Mouse (Mus musculus) limb, embryonic 13.5 days (tissue): ENCODE measurements at regions not wholly inside any gene's neighbourhood (a gene's known extent, or its start where the extent isn't known, plus 50 kb on each side); places are given as distances from the start of the nearest gene placed in this dataset.

Source experiments
- ATAC-seq: fragments of 200-750 bp; cut with Nextera tagmentation; 2 replicates; pipeline ENCODE4 v1.8.0; 2017; ENCODE audit warnings: low read depth, moderate number of reproducible peaks, moderate TSS enrichment; ENCODE audit not compliant: low FRiP score
- H3K27ac ChIP-seq: fragments of 300-500 bp; sonication (generic); 2 replicates; pipeline ENCODE4 v1.5.1; 2015; ENCODE audit warnings: inconsistent platforms, mild to moderate bottlenecking, moderate library complexity
- H3K27me3 ChIP-seq: fragments of 300-500 bp; sonication (generic); 2 replicates; pipeline ENCODE4 v1.6.1; 2015; ENCODE audit warnings: mild to moderate bottlenecking, inconsistent platforms
- H3K36me3 ChIP-seq: fragments of 300-500 bp; sonication (generic); 2 replicates; pipeline ENCODE4 v1.6.1; 2015; ENCODE audit warnings: inconsistent platforms, mild to moderate bottlenecking, moderate library complexity
- H3K4me1 ChIP-seq: fragments of 300-500 bp; sonication (generic); 2 replicates; pipeline ENCODE4 v1.6.1; 2015; ENCODE audit warnings: inconsistent platforms
- H3K4me2 ChIP-seq: fragments of 300-500 bp; sonication (generic); replicated peaks from 2 replicates; pipeline ENCODE4 v1.6.1; 2015; ENCODE audit warnings: inconsistent platforms, mild to moderate bottlenecking, moderate library complexity
- H3K4me3 ChIP-seq: fragments of 300-500 bp; sonication (generic); 2 replicates; pipeline ENCODE4 v1.5.1; 2015; ENCODE audit warnings: moderate library complexity, mild to moderate bottlenecking, inconsistent platforms
- H3K9ac ChIP-seq: fragments of 300-500 bp; sonication (generic); 2 replicates; pipeline ENCODE4 v1.6.1; 2015; ENCODE audit warnings: mild to moderate bottlenecking, inconsistent platforms
- H3K9me3 ChIP-seq: fragments of 300-500 bp; sonication (generic); 2 replicates; pipeline ENCODE4 v1.6.1; 2016; ENCODE audit warnings: inconsistent platforms
- WGBS: fragments of 180-500 bp; shearing (Covaris S2); methylation state at CpG from one replicate; pipeline ENCODE4 v1.1.7; 2015; 5-methylcytosine and 5-hydroxymethylcytosine counted together

DNA sequence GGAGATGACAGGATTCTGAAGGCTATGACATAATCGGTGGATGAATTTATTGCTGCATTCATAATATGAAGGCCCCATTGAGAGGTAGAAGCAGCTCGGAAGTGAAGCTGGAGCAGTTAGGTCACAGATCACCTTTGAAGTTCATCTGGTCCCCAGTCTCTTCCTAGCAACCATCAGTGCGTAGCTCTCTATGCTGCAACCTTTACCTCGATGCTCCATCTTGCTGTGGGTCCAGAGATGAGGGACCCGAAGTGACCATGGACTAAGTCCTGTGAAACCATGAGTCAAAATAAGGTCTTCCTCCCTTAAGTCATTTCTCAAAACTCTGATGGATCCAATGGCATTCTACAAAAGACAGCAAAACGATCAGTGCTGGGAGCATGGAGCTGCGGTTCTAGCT is 196.2 kb downstream of the 3100002H09Rik start:
- Histone ChIP-seq H3K9me3 (no peaks in the 10 kb centered on the region), H3K4me2 (no peak overlapping the region), H3K9ac (no peak overlapping the region), H3K27ac (no peak overlapping the region), H3K27me3 (peaks cover 3% of the 10 kb centered on the region; the same call in 1 of the 2 replicates), H3K36me3 (no peaks in the 10 kb centered on the region), H3K4me1 (no peaks in the 10 kb centered on the region), H3K4me3 (no peak overlapping the region)
- WGBS = 87% methylated on average over 7 of the region's 7 CpGs
- no peak for ATAC-seq

DNA sequence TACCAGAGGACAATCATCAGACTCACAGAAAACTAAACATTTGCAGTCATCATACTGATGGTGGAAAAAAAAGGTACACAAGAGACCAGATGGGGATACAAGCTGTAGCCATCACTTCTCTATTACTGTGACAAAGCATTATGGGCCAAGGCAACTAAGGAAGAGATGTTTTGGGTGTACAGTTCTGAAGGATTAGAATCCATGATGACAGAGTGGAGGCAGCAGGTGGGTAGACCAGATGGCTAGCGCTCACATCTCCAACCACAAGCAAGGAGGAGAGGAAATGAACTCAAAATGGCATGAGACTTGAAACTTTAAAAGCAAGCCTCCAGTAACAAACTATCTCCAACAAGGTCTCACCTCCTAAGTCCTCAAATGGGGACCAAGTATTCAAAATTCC is 201.3 kb downstream of the 3100002H09Rik start:
- Histone ChIP-seq H3K4me3 (no peak overlapping the region), H3K27me3 (0 out of 2 replicates have a peak, but pooled peaks cover 1% of the 10 kb centered on the region), H3K36me3 (no peaks in the 10 kb centered on the region), H3K4me1 (no peaks in the 10 kb centered on the region), H3K9me3 (no peaks in the 10 kb centered on the region), H3K4me2 (no peak overlapping the region), H3K9ac (no peak overlapping the region), H3K27ac (no peak overlapping the region)
- WGBS = 92% methylated on average over 1 of the region's 1 CpGs
- no peak for ATAC-seq

DNA sequence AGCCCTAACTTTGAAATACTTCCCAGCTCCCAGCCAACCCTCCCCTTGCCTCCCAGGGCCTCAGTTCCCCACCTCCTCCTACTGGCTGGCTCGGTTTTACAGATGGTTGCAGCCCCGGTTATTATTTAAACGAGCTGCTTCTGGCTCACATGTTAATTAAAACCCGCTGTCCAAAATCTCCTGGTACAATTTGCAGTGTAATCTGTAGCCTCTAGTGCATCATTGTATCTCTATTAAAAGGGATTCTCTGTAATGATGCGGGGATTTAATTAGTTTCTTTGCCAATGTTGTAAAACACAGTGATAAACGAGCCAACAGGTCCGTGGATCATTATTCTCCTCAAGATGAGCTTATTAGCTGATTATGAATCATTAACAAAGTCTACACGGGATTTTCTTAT is 208.5 kb downstream of the 3100002H09Rik start:
- H3K27ac ChIP-seq = no peak overlapping the region
- no peak for ATAC-seq
- H3K4me3 ChIP-seq = no peak overlapping the region
- H3K9ac ChIP-seq = no peak overlapping the region
- H3K4me2 ChIP-seq = 0 out of 2 replicates have a peak overlapping the region, but pooled peaks have one; percentile 3
- H3K36me3 ChIP-seq = no peaks in the 10 kb centered on the region
- peaks cover 19% of the 10 kb centered on the region for H3K4me1 ChIP-seq
- 33% methylated on average over 8 of the region's 8 CpGs for WGBS
- no peaks in the 10 kb centered on the region; the same call in 1 of the 2 replicates for H3K27me3 ChIP-seq
- H3K9me3 ChIP-seq = no peaks in the 10 kb centered on the region

DNA sequence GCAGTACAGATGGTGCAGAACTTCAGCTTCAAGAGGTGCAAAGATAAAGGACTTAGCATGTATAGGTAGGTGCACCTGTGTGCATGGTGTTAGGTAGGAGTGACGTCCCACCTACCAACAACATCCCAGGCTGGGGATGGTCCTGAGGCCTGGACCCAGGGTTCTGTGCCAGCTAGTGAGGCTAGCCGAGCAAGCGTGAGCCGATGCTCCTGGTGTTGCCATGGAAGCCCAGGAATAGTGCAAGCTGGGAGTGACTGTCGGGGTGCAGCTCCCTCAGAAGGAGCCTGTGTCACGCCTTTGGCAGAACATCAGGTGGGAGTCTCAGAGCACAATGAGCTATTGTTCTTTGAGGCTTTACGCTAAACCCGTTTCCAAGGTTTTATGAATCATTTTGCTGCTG is 209.9 kb downstream of the 3100002H09Rik start:
- WGBS = 61% methylated on average over 8 of the region's 8 CpGs
- peaks cover 19% of the 10 kb centered on the region for H3K4me1 ChIP-seq
- no peaks in the 10 kb centered on the region for H3K36me3 ChIP-seq
- H3K4me2 ChIP-seq = no peak overlapping the region
- ATAC-seq = no peak
- peaks cover 5% of the 10 kb centered on the region for H3K27me3 ChIP-seq
- H3K9me3 ChIP-seq = no peaks in the 10 kb centered on the region
- no peak overlapping the region for H3K27ac ChIP-seq
- H3K9ac ChIP-seq = no peak overlapping the region
- no peak overlapping the region for H3K4me3 ChIP-seq

DNA sequence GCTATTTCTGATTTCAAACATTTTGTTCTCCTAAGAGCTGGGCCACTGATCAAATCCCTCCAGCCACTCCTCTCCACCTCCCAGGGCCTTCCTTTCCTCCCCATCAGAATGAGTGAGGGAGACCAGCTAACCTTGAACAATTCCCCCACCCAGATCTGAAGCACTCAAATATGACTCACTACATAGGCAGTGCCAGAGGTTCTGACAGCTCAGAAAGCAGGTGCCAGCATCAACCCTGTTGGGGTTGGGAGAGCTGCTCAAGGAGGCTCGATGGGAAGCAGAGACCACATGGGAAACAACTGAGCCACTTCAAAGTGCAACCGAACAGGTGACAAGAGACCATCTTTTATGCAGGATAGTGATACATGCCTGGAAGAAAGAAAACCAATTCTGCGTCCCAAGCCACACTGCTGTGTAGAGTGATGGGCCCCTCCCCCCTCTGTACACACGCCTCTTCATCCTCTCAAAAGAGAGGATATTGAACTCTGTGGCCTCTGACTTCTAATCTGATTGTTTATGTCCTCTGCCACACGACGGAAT is 210.4 kb downstream of the 3100002H09Rik start:
- Histone ChIP-seq H3K4me1 (peaks cover 21% of the 10 kb centered on the region), H3K4me2 (no peak overlapping the region), H3K4me3 (no peak overlapping the region), H3K36me3 (no peaks in the 10 kb centered on the region), H3K27ac (no peak overlapping the region), H3K27me3 (peaks cover 5% of the 10 kb centered on the region), H3K9ac (no peak overlapping the region), H3K9me3 (no peaks in the 10 kb centered on the region)
- ATAC-seq = no peak
- 71% methylated on average over 6 of the region's 6 CpGs for WGBS

DNA sequence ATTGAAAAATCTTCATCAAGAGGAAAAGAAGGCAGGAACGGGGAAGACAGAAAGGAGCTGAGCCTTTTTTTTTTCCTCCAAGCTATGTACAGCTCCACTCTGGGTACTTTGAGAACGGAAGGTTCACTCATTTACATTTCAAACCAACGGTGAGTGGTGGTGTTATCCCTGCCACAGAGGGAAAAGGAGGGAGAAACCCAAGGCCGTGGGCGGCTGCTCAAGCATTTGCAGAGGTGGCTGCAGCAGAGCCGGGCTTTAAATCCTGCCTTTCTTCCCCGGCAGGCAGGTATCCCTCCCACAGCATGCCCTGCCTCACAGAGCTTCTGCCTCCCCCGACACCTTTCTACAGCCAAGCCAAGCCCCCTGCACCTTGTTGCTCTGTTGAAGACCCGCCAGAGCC is 212.2 kb downstream of the 3100002H09Rik start:
- WGBS = 22% methylated on average over 9 of the region's 9 CpGs

DNA sequence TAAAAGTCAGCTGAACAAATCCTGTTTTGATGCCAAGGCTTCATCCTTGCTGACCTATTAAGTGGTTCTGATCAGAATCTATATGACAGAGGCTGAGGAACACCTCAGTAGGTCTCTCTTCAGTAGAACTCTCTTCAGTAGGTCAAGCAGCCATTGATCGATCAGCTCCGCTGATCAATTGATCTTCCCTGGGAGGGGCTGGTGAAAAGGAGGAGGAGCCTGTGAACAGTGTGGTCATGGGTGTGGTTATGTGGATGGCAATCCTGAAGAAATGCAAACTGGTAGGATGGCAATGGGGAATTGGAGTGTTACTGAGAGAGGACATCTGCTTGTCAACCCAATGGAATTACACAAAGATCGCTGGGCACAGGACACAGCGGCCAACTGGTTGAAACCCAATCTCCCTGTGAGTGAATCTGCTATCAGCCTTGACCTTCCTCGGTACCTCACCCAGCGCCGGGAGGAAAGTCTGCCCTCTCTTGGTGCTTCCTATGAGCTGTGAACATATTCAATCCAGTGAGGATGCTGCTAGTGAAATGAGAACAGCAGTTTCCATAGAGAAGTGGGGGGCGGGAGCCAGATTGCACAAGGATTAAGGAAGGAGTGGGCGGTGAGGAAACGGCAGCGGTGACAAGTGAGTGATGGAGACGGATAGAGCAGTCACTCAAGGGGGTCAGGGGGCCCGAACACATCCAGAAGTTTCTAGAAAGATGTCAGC is 213.9 kb downstream of the 3100002H09Rik start:
- H3K36me3 ChIP-seq = no peaks in the 10 kb centered on the region
- H3K4me1 ChIP-seq = peaks cover 23% of the 10 kb centered on the region
- 60% methylated on average over 13 of the region's 13 CpGs for WGBS
- ATAC-seq = no peak
- H3K27me3 ChIP-seq = peaks cover 5% of the 10 kb centered on the region
- H3K4me2 ChIP-seq = no peak overlapping the region
- no peak overlapping the region for H3K9ac ChIP-seq
- no peak overlapping the region for H3K4me3 ChIP-seq
- H3K27ac ChIP-seq = no peak overlapping the region
- no peaks in the 10 kb centered on the region for H3K9me3 ChIP-seq

More for the DNA sequence above, 212.2 kb downstream of the 3100002H09Rik start:
- ATAC-seq = no peak
- H3K27me3 ChIP-seq = peaks cover 5% of the 10 kb centered on the region
- no peak overlapping the region for H3K27ac ChIP-seq
- no peaks in the 10 kb centered on the region for H3K9me3 ChIP-seq
- H3K4me2 ChIP-seq = 0 out of 2 replicates have a peak overlapping the region, but pooled peaks have one; percentile 10
- peaks cover 26% of the 10 kb centered on the region for H3K4me1 ChIP-seq
- no peaks in the 10 kb centered on the region for H3K36me3 ChIP-seq
- H3K4me3 ChIP-seq = no peak overlapping the region
- H3K9ac ChIP-seq = no peak overlapping the region

DNA sequence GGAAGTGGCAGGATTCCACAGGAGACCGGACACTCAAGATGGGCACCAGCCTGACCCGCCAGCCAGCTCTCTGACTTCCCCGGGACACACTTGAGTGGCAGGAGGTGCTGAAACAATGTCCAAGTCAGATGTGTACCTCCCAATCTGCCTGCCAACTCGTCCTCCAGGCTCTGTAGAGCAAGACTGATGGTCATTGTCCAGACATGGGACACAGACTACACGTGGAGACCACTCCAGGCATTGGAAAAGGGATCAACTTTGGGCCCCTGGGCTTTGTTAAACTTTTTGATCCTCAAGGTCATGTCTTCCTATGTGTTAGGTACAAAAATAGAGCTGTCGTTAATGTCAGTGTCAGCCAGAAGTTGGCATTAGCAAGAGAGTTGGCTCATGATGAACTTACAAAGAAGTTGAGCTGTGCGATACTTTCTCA is 214.6 kb downstream of the 3100002H09Rik start:
- H3K27me3 ChIP-seq = peaks cover 5% of the 10 kb centered on the region
- 72% methylated on average over 7 of the region's 7 CpGs for WGBS

DNA sequence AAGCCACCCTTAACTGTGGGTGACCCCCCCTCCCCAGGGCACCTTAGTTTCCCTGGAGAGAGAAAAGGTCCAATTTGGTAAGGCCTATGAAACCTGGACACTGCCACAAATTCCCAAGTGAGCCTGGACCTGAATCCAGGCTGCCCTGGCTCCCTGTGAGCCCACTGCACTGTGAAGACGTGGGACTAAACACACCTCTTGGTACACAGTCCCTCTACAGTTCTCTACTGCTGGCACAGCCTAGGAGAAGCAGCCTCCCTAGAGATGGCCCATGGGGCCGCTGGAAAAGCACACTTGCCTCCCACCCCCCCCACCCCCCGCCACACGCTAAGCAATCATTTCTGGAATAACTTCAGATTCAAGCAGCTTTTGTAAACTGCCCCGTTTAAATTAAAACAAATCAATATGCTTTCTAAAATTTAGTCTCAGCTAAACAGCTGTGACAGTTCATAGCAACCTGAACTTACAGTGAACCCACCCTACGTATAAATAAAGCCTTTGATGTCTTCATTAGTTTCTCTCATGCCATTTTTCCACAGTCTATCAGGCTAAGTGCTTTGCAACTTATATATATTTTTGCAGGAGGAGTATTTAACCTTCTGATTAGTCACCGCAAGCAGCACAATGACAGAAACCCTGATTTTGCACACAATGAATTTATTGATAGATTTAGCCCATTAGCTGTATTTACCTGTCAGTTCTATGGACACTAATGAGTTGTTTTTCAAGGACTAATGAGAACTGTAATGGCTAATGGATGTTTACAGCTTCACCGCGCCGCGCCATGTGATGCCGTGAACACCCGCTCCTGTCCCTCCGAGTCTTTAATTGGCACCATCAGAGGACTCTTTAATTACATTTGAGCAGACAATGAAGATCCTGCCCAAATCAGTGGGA is 215.3 kb downstream of the 3100002H09Rik start:
- no peak overlapping the region for H3K9ac ChIP-seq
- no peak overlapping the region for H3K4me2 ChIP-seq
- no peaks in the 10 kb centered on the region for H3K36me3 ChIP-seq
- WGBS = 39% methylated on average over 14 of the region's 14 CpGs
- no peak for ATAC-seq
- H3K9me3 ChIP-seq = no peaks in the 10 kb centered on the region
- no peak overlapping the region for H3K4me3 ChIP-seq
- H3K4me1 ChIP-seq = peaks cover 10% of the 10 kb centered on the region
- peaks cover 5% of the 10 kb centered on the region for H3K27me3 ChIP-seq
- no peak overlapping the region for H3K27ac ChIP-seq

More for the DNA sequence above, 214.6 kb downstream of the 3100002H09Rik start:
- Histone ChIP-seq H3K27ac (no peak overlapping the region), H3K36me3 (no peaks in the 10 kb centered on the region), H3K4me3 (no peak overlapping the region), H3K9ac (no peak overlapping the region), H3K4me2 (no peak overlapping the region), H3K9me3 (no peaks in the 10 kb centered on the region), H3K4me1 (peaks cover 16% of the 10 kb centered on the region)
- ATAC-seq = no peak

DNA sequence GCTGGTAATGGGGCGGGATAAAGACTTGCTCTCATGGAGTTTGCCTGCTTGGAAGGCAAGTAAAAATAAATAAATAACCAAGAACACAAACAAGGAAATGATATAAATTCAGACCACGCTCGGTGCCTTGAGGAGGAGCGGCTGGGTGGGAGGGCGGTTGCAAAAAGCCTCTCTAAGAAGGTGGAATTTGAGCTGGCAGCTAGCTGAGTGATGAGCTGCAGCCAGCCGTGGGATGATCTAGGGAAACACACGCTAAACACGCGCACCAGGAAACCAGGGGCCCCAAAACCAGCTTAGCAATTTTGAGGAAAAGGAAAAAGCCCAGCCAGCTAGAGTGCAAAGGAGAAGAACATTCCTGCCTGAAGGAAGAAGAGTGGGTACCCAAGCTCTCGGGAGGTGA is 217.0 kb downstream of the 3100002H09Rik start:
- Histone ChIP-seq H3K4me2 (no peak overlapping the region), H3K9ac (no peak overlapping the region), H3K4me1 (peaks cover 10% of the 10 kb centered on the region), H3K27me3 (peaks cover 11% of the 10 kb centered on the region), H3K27ac (no peak overlapping the region), H3K4me3 (no peak overlapping the region), H3K9me3 (no peaks in the 10 kb centered on the region), H3K36me3 (no peaks in the 10 kb centered on the region)
- no peak for ATAC-seq
- WGBS = 42% methylated on average over 10 of the region's 10 CpGs

DNA sequence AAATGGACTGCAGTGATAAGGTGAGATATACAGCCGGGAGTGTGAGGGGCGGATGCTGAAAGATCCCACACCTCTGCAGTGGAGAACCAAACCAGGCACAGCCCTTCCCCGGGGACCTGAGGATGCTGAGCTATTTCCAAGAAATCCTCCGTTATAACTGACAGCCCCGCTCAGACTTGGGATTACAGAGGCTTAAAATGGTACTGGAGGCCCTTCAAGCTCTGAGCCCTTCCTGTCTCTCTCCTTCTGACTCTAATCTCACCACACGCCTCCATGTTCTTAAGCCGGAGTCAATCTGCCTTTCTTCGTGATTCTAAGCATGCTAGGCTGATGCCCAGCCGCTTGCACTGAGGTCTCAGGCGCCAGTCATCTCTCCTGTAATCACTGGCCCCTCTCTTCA is 221.5 kb downstream of the 3100002H09Rik start:
- Histone ChIP-seq H3K27ac (no peak overlapping the region), H3K9me3 (no peaks in the 10 kb centered on the region), H3K4me1 (0 out of 2 replicates have a peak, but pooled peaks cover 3% of the 10 kb centered on the region), H3K4me2 (no peak overlapping the region), H3K4me3 (no peak overlapping the region), H3K27me3 (peaks cover 5% of the 10 kb centered on the region; the same call in 1 of the 2 replicates), H3K9ac (no peak overlapping the region), H3K36me3 (no peaks in the 10 kb centered on the region)
- ATAC-seq = no peak
- WGBS = 71% methylated on average over 10 of the region's 10 CpGs
